Mouse (Mus musculus) layer of hippocampus, adult 18-20 months (tissue): ENCODE results near the gene Lsm2. TPM values are rescaled to one million over a fixed set of nuclear protein-coding genes. Genes with fewer than 3 reads are reported as not detected.
"Not testable (repeated sequence)": the region's sequence is repeated elsewhere in the genome, so short reads cannot be mapped to it uniquely, and the experiment has no call there.

Experiments used
- DNase-seq, 2 experiments: peaks; one replicate each; pipeline ENCODE4 v3.0.0; 2022; ENCODE audit warnings: low spot score in 2 of 2
- total RNA-seq, 2 experiments: library from RNA; stranded (reverse); gene quantifications; 2 replicates each; pipeline ENCODE4 v1.2.3; 2021

The Lsm2 gene
- total RNA-seq, 2 experiments from 2014 or later, result 18.2 to 20.7 TPM

DNA sequence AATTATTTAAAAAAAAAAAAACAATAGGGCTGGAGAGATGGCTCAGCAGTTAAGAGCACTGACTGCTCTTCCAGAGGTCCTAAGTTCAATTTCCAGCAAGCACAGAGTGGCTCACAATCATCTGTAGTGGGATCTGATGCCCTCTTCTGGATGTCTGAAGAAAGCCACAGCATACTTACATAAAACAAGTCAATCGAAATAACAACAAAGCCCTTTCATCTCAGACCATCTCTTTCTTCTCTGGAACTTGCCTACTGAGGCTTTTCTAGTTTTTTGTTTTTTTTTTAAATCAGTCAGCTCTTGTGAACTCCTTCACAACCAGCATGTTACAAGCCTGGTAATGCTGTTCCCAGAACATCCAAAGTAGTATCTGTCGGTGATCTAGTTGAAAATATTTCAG is 1.0 kb upstream of the Lsm2 start:
- DNase-seq, result peak in 1 of 2 experiments; percentile 72

DNA sequence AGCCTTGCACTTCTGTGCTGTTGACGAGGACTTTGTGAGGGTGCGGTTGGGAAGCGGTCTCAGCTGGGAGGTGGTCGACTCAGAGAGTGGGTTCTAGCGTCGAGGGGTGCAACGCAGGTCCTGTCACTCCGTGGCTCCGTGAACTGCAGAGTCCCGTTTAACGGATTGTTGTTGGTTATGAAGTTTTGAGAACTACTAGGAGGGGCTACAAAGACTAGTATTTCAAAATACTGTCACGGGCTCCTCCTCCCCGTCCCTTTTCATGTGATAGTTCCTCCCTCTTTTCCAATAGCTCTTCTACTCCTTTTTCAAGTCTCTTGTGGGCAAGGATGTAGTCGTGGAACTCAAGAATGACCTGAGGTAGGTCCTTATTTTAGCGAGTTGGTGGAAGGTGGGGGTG is 666 bp downstream of the Lsm2 start:
- DNase-seq, result no peak

DNA sequence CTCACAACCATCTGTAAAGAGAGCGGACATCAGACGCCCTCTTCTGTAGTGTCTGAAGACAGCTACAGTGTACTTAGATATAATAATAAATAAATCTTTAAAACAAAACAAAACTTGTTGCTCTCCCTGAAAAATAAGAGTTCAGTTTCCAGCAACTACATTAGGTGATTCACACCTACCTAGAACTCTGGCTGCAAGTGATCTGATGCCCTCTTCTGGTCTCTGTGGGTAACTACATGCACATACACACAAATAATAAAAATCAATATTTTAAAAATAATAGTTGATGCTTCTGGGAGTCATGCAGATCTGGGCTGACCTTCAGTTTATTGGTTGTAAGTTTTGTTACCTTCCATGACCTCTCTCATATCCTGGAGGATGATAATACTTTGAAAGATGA is 2.6 kb downstream of the Lsm2 start:
- DNase-seq, result no peak

DNA sequence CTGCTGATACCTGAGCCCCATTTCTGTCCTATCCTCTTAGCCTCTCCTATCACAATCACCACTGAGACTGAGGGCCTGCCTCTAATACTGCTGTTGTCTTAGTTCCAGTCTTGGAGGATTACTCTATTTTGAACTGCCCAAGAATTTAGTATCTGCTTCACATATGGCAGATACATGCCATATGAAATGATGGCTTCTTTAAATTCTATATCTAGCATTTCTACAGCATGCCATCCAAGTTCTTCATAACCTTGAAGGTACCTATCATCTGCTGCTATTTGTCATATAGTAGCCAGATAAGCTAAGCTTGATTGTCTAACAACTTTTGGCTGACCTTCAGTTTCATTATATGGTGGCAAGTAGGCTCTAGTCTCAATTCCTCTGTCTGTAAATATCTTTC is 13.1 kb downstream of the Lsm2 start:
- DNase-seq, result no peak

DNA sequence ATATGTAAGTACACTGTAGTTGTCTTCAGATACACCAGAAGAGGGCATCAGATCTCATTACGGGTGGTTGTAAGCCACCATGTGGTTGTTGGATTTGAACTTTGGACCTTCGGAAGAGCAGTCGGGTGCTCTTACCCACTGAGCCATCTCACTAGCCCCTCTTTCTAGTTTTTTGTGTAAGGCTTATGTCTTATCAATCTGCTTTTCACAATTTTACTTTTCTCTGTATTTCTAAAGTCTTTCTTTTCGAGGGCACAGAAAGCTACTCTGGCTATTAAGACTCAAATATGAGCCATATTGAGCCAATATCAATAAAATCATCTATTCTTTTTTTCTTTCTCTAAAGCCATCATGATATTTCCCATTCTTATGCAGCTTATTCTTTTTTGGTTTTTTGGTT is 13.5 kb downstream of the Lsm2 start:
- DNase-seq, result not testable (repeated sequence)

DNA sequence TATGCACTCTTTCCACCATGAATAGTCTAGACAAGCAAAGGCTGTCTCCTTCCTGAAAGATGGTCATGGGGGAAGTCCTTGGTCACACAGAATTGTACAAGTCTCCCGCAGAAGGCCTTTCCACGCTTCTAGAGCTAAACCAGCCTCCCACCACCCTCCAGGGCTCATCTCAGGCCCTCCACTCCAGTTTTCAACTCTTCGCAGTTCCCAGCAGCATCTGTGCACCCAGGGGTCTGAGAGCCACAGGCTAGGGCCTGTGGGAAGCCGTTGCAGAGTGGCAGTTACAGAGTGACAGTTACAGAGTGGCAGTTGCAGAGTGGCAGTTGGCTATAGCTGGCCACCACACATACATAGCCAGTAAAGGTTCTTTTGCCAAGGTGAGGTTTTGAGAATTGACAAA is 14.3 kb downstream of the Lsm2 start:
- DNase-seq, result not testable (repeated sequence)

DNA sequence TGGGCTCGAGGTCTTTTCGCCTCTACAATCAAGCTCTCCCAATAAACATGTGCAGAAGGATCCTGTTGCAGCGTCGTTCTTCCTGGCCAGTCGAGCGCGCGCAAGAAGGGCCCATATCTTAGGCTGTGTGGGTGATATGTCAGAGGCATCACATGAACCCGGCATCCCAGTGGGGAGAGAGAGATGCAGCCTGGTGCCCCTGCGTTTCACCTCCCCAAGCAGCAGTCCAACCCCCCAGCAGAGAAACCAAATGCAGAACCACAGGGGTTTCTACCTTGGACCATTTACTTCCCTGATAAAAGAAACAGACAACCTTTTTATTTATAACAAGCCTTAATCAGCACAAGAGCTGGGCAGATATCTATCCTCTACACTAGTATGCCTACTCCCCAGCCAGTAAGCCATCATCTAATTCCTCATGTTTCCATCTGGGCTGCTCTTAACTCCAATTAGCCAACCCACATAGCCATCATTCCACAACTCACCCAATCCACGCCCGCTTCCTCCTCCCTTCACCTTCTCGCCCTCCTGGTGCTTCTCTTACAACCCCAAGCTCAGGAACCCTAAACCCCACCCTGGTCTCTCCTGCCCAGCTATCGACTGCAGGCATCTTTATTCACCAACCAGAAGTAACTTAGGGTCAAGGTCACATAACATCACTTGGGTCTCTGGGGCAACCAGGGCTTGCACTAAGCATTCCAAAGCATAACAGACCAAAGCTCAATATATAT is 14.9 kb downstream of the Lsm2 start:
- no peak for DNase-seq

DNA sequence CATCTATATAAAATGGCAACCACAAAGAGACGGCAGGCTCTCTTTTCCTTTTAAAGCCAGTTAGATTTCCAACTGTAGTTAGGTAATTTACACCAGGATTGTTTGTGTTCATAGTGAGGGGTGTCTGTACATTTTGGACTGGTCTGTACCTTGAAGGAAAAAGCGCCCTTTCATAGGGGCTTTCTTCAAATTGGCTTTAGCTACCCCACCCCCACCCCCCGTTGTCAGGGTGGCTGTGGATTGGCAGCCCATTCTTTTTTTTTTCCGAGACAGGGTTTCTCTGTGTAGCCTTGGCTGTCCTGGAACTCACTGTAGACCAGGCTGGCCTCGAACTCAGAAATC is 15.5 kb downstream of the Lsm2 start:
- no peak for DNase-seq

DNA sequence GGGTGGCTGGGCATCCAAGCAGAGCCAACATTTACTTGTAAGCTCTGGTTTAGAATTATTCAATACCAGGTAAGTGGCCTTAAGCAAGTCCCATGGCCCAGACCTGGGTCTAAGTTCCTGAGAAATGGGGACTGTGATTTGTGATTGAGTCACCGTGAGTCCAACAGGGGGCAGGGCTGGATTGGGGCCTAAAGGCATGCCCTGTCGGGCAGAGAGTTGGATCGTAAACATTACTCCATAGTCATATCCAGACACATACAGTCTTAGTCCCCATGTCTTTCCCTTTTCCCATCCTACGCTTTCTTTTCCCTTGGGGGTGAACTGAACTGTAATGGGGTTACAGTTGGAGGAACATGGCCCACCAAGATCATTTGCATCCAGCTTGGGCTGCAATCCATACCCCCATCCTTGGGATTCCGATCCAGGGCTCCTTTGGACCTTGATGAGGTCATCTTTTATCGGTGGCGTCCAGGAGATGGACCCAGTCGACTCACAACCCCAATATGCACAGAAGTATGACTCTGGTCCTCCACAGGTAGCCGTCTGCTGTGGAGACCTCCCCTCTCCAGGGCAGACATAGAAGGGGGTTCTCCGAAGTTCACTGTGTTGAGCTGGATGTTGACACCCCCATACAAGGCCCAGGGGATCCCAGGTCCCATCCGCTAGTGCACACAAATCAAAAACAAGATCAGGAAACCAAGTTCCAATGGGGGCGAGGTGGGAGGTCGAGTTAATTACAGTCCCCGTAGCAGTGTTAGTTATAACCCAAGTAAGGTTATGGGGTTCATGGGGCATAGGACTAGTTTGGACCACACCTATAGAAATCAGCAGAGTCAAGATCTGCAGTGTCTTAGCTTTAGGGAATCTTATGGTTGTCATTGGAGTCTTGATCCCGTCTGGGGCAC is 17.1 kb downstream of the Lsm2 start:
- no peak for DNase-seq

DNA sequence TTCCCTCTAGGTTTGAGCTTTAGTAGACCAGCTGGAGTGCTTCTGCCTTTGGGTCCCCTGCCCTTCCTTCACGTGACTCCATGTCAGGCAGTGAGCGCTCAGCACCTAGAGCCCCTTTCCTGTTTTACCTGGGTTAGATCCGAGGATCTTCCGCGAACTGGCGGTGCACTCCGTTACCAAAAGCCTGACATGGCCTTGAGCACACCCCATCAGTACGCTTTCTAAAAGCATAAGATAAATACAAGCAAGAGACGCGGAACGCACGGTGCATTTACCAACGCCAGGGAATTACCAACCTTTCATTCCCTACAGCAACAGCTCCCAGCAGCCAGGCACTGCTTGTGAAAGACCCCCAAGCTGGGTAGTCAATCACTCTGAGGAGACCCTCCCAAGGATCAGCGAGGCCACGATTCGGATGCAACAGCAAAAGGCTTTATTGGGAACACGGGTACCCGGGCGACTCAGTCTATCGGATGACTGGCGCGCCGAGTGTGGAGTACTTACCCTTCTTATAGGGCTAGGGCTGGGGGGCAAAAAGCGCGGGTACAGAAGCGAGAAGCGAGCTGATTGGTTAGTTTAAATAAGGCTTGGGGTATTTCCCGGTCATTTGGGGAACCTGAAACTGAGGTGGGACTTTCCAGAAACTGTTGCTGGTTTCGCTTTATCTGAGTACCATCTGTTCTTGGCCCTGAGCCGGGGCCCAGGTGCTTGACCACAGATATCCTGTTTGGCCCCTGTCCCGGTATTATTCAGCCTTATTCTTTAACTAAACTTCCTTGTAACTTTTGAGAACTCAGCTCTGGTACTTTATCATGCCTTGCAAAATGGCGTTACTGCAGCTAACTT is 18.4 kb downstream of the Lsm2 start:
- DNase-seq, result not testable (repeated sequence)

DNA sequence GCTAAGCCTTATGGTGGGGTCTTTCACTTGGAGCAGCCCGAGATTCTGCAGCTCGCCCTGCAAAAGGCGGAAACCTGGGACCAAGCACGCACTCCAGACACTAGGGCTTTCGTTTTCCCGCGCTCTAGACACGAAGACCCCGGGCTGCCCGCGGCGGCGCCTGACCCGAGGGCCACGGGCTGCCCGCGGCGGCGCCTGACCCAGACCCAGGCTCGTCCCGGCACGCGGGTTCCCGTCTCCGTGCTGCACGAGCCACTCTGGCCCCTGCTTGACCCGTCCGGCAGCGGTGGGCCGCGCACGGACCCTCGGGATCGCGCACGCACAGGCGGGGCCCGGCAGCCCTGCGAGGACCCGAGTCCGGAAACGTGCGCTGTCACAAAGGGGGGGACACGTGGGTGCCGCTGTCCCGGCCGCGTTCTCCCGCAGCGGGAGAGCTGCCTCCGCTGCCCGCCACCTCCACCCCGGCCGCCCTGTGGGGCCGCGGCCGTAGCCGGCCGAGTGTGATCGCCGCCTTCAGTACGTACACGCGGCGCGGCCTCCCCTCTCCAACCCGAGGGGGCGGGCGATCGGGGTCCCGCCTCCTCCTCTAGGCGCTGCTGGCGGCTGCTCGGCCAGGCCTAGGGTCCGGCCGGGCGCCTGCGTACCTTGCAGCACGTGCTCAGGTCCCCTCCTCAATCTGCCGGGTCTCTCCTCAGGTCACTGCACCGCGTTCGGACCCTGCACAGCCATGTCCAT is 19.2 kb downstream of the Lsm2 start, which contains the start of gene Vars:
Vars (plus strand) TSS at position 271 of the 735 bp plus-strand sequence.
- peak; percentile 76 to 81 for DNase-seq

DNA sequence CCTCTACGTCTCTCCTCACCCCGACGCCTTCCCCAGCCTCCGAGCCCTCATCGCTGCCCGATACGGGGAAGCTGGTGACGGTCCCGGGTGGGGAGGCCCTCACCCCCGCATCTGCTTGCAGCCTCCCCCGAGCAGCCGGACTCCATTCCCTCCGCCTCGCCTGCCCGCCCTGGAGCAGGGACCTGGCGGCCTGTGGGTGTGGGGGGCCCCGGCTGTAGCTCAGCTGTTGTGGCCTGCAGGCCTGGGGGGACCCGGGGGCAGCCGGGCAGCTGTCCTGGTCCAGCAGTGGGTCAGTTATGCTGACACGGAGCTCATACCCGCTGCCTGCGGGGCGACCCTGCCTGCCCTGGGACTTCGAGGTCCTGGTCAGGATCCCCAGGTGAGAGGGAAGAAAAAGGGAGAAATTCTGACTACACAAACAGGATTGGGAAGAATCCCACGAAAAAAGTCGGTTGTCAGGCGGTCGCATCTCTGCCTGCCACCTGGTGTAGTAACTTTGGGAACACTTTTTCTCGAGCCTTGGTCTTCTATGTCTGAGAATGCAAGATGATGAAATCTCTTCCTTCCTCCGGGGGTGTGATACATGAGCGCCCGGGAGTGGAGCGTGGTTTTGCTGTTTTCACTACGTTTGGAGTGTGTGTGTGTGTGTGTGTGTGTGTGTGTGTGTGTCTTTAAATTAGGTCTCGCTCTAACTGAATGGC is 19.9 kb downstream of the Lsm2 start:
- DNase-seq, result no peak

DNA sequence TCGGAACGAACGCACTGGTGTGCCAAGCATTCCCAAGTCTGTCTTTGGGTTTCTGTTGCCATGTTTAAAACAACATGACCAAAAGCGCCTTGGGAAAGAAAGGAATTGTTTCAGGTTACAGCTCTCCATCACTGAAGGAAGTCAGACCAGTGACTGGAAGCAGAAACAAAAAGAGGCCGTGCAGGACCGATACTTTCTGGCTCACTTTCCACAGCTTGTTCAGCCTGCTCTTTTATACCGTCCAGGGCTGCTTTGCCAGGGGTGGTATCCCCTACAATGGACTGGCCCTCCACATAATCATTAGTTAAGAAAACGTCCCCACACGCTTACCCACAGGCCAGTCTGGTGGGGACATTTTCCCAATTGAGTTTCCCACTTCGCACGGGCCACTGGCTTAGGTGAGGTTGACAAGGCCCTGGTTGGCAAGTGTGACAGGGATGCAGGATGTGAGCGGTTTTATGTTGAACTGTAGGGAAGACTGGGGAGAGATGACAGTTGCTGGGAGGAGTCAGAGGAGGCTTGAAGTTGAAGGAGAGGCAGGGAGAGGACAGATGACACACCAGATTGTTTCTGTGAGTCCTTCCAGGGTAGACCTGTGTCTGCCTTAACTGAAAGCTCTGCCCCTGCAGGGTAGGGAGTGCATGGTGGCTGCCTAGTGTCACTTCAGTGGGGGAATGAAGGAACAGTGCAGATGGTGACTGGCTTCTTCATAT is 20.6 kb downstream of the Lsm2 start:
- no peak for DNase-seq

DNA sequence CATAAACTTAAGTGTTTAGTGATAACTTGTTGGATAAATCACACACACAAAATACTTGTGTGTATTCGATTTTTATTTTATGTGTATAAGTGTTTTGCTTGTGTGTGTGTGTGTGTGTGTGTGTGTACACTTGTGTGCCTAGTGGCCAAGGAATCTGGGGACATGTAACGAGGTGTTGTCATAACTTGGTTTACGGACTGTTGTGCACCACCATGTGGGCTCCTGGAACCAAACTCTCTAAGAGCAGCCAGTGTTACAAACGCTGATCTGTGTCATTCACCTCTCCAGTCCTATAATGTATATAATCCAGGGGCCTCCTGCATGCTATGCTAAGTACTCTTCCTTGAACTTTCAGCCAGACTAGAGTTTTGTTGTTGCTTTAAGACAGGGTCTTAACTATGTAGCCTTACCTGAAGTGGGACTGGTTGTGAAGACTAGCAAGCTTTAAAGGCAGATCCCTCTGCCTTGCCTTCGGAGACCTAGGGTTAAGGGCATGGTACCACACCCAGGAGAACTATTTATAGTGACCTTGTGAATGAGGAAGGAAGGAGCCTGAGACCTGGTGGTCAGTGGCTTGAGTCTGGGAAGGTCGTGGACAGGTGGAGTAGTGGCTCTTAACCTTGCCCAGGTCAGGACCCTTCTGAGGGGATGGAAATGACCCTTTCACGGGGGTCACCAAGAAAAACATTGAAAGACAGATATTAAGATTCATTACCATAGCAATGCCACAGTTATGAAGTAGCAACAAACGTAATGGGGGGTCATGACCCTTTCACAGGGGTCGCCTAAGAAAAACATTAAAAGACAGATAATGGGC is 21.6 kb downstream of the Lsm2 start:
- DNase-seq, result no peak

DNA sequence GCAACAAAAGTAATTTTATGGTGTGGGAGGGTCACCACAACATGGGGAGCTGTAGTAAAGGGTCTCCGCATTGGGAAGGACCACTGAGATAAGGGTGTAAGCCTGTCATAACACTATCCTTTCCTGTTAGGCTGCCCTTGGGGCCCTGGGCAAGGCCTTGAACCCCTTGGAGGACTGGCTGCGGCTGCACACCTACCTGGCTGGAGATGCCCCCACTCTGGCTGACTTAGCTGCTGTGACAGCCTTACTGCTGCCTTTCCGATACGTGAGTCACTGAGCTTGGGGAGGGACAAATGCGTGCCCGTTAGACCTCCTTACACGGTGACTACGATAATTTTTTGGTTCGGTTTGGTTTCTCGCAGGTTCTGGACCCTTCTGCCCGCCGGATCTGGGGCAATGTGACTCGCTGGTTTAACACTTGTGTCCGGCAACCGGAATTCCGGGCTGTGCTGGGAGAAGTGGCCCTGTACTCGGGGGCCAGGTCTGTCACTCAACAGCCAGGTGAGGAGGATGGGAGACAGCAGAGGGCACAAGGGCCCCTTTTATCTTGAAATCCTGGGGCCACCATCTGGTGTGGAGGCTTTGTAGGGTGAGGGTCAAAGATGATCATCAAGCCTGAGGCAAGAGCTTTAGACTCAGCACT is 22.5 kb downstream of the Lsm2 start:
- DNase-seq, result no peak

DNA sequence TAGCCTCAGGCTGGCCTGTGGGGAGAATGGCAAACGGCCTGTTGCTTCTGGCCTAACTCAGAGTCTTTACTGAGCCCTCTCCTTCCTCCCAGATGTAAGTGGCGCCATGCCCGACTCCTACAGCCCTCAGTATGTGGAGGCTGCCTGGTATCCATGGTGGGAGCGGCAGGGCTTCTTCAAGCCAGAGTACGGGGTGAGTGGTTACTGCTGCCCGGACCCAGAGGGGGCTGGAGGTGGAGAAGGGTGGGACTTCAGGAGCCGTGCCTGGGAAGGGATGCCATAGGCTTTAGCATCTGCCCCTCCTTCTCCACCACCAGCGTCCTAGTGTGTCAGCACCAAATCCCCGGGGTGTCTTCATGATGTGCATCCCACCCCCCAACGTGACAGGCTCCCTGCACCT is 23.5 kb downstream of the Lsm2 start:
- DNase-seq, result no peak

DNA sequence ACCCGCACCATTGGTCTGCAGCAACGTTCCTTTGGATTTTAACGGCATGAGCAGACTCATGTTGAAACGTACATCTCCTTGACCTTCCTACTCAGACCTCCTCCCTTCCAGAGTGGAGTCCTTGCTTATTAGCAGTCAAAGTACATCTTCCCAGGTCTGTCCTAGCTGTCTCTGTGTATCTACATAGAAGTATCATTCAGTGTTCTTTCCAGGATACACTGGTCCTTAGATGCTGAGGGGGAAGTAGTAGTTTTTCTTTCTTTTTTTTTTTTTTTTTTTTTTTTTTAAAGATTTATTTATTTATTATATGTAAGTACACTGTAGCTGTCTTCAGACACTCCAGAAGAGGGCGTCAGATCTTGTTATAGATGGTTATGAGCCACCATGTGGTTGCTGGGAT is 24.2 kb downstream of the Lsm2 start:
- not testable (repeated sequence) for DNase-seq

DNA sequence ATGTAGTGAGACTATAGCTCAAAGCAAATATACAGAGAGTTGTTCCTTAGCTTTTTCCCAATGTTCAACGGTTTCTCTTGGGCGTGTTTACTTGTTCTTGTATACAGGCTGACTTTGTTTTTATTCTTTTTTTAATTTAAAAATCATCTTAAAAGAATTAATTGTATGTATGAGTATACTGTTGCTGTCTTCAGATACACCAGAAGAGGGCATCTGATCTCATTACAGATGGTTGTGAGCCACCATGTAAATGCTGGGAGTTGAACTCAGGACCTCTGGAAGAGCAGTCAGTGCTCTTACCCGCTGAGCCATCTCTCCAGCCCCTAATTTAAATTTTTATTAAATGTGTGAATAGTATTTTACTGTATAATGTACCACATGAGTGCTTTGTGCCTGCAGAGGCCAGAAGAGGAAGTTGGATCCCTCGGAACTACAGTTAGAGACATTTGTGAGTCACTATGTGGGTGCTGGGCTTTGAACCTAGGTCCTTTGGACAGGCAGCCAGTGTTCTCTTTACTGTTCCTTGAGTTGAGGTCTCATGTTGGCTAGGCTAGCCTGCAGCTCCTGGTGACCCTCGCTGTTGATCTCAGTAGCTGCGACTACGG is 25.8 kb downstream of the Lsm2 start:
- DNase-seq, result no peak
